Mouse (Mus musculus) G1E (cell line): Measurements from ENCODE around the gene Nqo1. TPM values are rescaled to one million over a fixed set of nuclear protein-coding genes. Genes with fewer than 3 reads are reported as not detected.

Source experiments
- ATAC-seq: 2 replicates; pipeline ENCODE4 v1.8.0; 2016; ENCODE audit warnings: mild to moderate bottlenecking; ENCODE audit not compliant: insufficient number of reproducible peaks, poor library complexity, low FRiP score, severe bottlenecking; ENCODE audit errors: extremely low read depth
- DNase-seq: peaks from one replicate; pipeline ENCODE4 v3.0.0; 2012; ENCODE audit warnings: low spot score
- H3K27me3 ChIP-seq: 2 replicates; pipeline ENCODE4 v1.6.1; 2012; ENCODE audit warnings: mild to moderate bottlenecking, low read length, inconsistent platforms; ENCODE audit not compliant: insufficient read depth
- H3K36me3 ChIP-seq: replicated peaks from 2 replicates; pipeline ENCODE3; 2012; ENCODE audit warnings: mild to moderate bottlenecking, inconsistent platforms
- H3K4me1 ChIP-seq: 2 replicates; pipeline ENCODE4 v1.6.1; 2012; ENCODE audit warnings: low read depth, low read length, inconsistent platforms, mixed read lengths; ENCODE audit not compliant: insufficient read depth
- H3K4me3 ChIP-seq: 2 replicates; pipeline ENCODE4 v1.5.1; 2012; ENCODE audit warnings: low read depth, mild to moderate bottlenecking, inconsistent platforms, low read length, moderate library complexity, mixed read lengths
- H3K9me3 ChIP-seq: replicated peaks from 2 replicates; pipeline ENCODE4 v1.6.1; 2012; ENCODE audit warnings: inconsistent platforms
- CTCF ChIP-seq: IDR thresholded peaks from 2 replicates; pipeline ENCODE4 v1.5.1; 2012; ENCODE audit warnings: low read depth, low read length, inconsistent platforms, mixed read lengths
- GATA1 ChIP-seq: IDR thresholded peaks from 2 replicates; pipeline ENCODE4 v1.6.1; 2012; ENCODE audit warnings: borderline replicate concordance, low read length, inconsistent platforms, mixed read lengths
- GATA2 ChIP-seq: IDR thresholded peaks from 2 replicates; pipeline ENCODE4 v1.6.1; 2012; ENCODE audit warnings: low read depth, low read length, inconsistent platforms, borderline replicate concordance
- POLR2AphosphoS5 ChIP-seq: IDR thresholded peaks from 2 replicates; pipeline ENCODE4 v1.6.1; 2012; ENCODE audit warnings: low read depth, low read length, inconsistent platforms; ENCODE audit not compliant: insufficient replicate concordance
- TAL1 ChIP-seq: conservative IDR thresholded peaks from 2 replicates; pipeline ENCODE4 v1.6.1; 2012; ENCODE audit warnings: low read depth, low read length, inconsistent platforms, mixed read lengths
- polyA plus RNA-seq: library from polyadenylated mRNA; stranded (reverse); fragments of >175 nt; gene quantifications from 2 replicates; pipeline ENCODE4 v1.2.3, GENCODE M21; 2012
- total RNA-seq, 2 experiments: library from RNA; stranded (forward) in 1 of 2; stranded (reverse) in 1 of 2; fragments of 200-1000 nt in 1 of 2; fragments of >200 nt in 1 of 2; fragmentation: Nextera tagmentation in 1 of 2; gene quantifications; 2 replicates each; pipeline ENCODE4 v1.2.3; 2014 to 2017

Gene Nqo1
- total and polyA plus RNA-seq, 3 experiments, result 0.35 to 13.2 (median 5.6) TPM

DNA sequence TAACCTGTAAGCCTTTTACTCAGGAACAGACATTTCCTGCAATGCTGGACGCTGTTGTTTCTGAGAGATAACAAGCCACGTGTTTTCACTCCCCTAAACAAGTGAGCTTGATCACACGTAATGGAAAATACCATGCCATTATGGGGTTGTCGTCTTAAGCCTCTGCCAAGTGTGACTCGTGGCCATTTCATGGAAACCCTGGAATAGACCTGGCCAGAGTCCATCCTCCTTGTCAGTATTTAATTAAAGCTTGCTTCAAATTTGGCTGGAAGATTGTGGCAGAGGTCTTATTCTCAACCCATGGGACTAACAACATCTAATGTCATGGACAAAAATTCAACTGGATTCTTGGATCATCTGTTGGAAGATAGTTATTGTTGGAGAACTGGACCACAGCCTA lies 16.8 kb downstream of the Nqo1 start:
- DNase-seq (no peak), ATAC-seq (peak; percentile 47)
- no peak overlapping the region for H3K4me3 ChIP-seq
- H3K9me3 ChIP-seq, result no peaks in the 10 kb centered on the region
- H3K27me3 ChIP-seq, result peaks cover 4% of the 10 kb centered on the region; the same call in 1 of the 2 replicates
- no peak for TF ChIP-seq GATA2
- peaks cover 45% of the 10 kb centered on the region for H3K4me1 ChIP-seq
- peaks cover 14% of the 10 kb centered on the region for H3K36me3 ChIP-seq

DNA sequence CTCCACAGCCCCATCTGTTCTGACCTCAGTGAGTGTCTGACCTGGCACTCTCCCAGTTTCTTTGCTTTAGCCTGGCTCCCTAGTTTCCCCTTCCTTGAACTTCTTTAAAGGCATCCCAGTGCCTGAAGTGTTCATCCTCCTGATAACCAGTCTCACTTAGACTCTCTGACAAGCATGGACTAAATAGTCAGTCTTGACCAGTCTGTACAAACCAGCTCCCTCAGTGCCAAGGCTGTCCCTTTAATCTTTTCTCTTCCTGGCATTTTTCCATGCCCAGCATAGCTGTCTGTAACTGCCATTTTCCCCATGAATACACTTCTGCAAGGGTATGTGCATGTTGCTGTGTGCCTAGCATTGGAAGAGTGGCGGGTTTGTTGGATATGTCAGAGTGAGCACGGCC lies 17.9 kb downstream of the Nqo1 start:
- no peak for ATAC-seq

DNA sequence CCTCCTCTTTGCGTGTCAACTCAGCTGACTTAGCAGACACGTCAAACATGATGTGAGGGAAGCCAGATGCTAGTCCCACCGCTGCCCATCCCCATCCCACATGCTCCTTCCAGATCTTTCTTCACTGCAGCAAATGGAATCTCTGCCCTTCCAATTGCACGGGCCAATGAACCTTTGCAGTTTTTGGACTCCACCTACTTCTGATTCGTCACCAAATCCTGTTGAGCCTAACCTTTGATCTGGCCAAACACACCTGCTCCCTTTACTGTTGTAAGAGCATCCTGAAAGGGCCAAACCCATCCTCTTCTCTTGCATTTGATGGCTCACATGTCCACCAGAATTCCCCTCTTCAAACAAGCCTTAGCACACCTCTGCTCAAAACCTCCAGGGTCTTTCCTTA lies 18.4 kb downstream of the Nqo1 start:
- DNase-seq (no peak), ATAC-seq (no peak)
- no peak for TF ChIP-seq GATA2
- no peak for TF ChIP-seq GATA1
- no peak for TF ChIP-seq TAL1
- TF ChIP-seq CTCF, result no peak
- no peak for TF ChIP-seq POLR2AphosphoS5
- peaks cover 35% of the 10 kb centered on the region for H3K4me1 ChIP-seq
- H3K36me3 ChIP-seq, result peaks cover 10% of the 10 kb centered on the region
- no peaks in the 10 kb centered on the region for H3K9me3 ChIP-seq
- peaks cover 4% of the 10 kb centered on the region; the same call in 1 of the 2 replicates for H3K27me3 ChIP-seq
- no peak overlapping the region for H3K4me3 ChIP-seq

More for the DNA sequence above, 17.9 kb downstream of the Nqo1 start:
- Histone ChIP-seq H3K4me3 (no peak overlapping the region), H3K27me3 (peaks cover 4% of the 10 kb centered on the region; the same call in 1 of the 2 replicates), H3K9me3 (no peaks in the 10 kb centered on the region), H3K4me1 (peaks cover 35% of the 10 kb centered on the region), H3K36me3 (peaks cover 11% of the 10 kb centered on the region)
- TF ChIP-seq GATA1, result no peak
- TF ChIP-seq POLR2AphosphoS5, result no peak
- no peak for DNase-seq

DNA sequence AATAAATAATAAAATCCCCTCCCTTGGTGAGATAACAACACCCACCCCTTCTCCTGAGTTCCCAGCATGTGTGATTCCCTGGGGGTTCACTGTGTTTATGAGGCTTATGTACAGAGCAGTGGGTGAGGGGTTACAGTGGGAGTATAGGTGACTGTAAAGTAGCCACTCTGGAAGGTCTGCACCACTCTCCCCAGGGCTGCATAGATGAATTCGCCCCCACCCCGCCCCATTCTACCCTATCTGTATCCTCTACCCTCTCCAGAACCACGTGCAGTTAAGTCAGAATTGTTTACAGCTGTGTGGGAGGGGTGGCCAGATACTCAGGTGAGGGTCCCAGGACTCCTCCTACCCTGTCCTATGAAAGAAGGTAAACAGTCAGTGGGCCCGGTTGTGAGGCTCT lies 20.1 kb downstream of the Nqo1 start:
- Histone ChIP-seq H3K4me1 (peaks cover 27% of the 10 kb centered on the region), H3K9me3 (no peaks in the 10 kb centered on the region), H3K36me3 (peaks cover 12% of the 10 kb centered on the region), H3K27me3 (peaks cover 4% of the 10 kb centered on the region; the same call in 1 of the 2 replicates), H3K4me3 (no peak overlapping the region)
- TF ChIP-seq CTCF (no peak), TAL1 (no peak)
- ATAC-seq (no peak), DNase-seq (no peak)

DNA sequence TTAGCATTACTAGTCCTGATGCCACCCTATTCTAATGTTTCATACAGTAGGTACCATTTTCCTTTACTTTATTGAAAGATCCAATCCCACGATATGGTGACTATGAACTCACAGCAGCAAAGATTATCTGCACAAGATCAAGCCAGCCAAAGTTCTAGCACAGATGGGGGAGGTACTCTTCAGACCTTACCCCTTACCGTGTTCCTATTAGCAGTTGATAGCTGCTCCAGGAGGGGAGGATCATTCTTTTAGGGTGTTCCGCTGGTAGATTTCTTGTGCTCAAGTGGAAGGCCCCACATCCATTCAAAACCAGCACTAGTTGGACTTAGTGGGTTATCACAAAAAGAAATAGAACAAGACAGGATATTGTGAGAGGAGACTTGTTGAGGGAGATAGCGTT lies 21.3 kb downstream of the Nqo1 start:
- TF ChIP-seq TAL1, result no peak
- ATAC-seq (no peak), DNase-seq (no peak)
- Histone ChIP-seq H3K36me3 (peaks cover 13% of the 10 kb centered on the region), H3K4me1 (peaks cover 23% of the 10 kb centered on the region), H3K9me3 (no peaks in the 10 kb centered on the region), H3K27me3 (peaks cover 4% of the 10 kb centered on the region; the same call in 1 of the 2 replicates), H3K4me3 (no peak overlapping the region)

DNA sequence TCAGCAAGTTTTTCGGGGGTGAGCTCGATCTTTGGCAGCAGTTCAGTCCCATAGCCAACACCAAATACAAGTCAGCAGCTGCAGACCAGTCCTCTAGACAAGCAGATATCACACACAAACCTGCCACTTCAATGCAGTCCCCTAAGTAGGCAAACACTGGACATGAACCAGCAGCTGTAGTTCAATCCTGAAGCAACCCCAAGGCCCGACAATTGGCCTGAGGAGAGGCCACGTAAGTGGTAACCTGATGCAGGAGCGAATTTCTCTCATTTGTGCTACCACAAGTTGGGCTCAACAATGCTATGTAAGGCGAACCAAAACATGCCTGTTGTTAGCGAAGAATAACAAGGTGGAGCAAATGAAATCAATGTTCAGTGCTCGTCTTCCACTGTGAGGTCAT lies 22.3 kb downstream of the Nqo1 start:
- Histone ChIP-seq H3K4me1 (peaks cover 15% of the 10 kb centered on the region; the same call in 1 of the 2 replicates), H3K36me3 (peaks cover 15% of the 10 kb centered on the region), H3K27me3 (peaks cover 4% of the 10 kb centered on the region; the same call in 1 of the 2 replicates), H3K9me3 (no peaks in the 10 kb centered on the region), H3K4me3 (no peak overlapping the region)
- ATAC-seq, result no peak
- TF ChIP-seq GATA1 (no peak), CTCF (no peak), GATA2 (no peak), POLR2AphosphoS5 (no peak), TAL1 (no peak)
- no peak for DNase-seq

DNA sequence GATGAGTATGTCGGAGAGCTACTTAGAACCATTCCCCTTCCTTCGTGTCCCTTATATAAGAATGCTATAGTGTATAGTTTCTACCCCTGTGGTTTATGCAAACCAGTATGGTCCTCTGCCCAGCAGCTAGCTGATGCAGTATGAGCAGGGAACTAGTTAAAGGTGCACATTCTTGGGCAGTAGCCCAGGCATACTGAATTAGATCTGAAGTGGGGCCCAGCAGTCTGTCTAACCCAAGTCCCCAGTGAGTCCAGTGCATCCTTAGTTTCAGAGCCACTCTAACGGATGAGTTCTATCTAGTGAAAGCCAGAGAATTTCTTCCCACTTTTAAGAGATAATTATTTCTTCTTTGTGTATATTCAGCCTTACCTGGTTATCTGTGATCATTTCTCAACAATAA lies 25.7 kb downstream of the Nqo1 start:
- no peak for TF ChIP-seq TAL1
- TF ChIP-seq POLR2AphosphoS5, result no peak
- no peak for TF ChIP-seq CTCF
- TF ChIP-seq GATA1, result no peak
- no peak for TF ChIP-seq GATA2
- H3K4me3 ChIP-seq, result no peak overlapping the region
- peaks cover 22% of the 10 kb centered on the region for H3K36me3 ChIP-seq
- H3K4me1 ChIP-seq, result no peaks in the 10 kb centered on the region
- H3K27me3 ChIP-seq, result no peaks in the 10 kb centered on the region; the same call in 1 of the 2 replicates
- no peaks in the 10 kb centered on the region for H3K9me3 ChIP-seq
- ATAC-seq, result no peak
- no peak for DNase-seq
